Mouse (Mus musculus) thymus, postnatal 4 days (tissue): ENCODE results near the gene Abhd6.
"Not testable (repeated sequence)": the region's sequence is repeated elsewhere in the genome, so short reads cannot be mapped to it uniquely, and the experiment has no call there.

Experiments
- DNase-seq: peaks from one replicate; pipeline ENCODE4 v3.0.0; 2021

The Abhd6 gene

DNA sequence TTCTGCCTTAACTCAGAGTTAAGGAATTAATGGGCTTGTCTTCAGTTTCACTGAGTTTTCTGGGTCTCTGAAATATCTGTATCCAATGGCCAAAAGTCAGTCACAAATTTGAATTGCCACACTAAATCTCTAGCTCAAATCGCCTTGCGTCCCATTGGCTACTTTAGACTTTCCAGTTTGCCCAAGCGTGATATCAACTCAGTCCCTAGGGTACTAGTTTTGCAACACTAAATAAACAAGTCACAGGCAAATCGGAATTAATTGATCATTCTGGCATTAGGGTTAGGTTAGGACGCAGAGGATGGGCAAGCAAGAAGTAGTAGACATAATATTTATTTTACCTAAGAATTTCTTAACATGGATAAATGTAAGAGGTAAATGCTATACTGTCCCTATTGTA lies 2.5 kb upstream of the Abhd6 start:
- no peak for DNase-seq

- peak; percentile 30 for DNase-seq
Measured at GRCm38 (mm10) chr14:8000831-8001685, 1.6 kb upstream of the Abhd6 start.

GRCm38 (mm10) chr14:8003093-8003670 lies 480 bp downstream of the Abhd6 start:
- peak; percentile 45 for DNase-seq

DNA sequence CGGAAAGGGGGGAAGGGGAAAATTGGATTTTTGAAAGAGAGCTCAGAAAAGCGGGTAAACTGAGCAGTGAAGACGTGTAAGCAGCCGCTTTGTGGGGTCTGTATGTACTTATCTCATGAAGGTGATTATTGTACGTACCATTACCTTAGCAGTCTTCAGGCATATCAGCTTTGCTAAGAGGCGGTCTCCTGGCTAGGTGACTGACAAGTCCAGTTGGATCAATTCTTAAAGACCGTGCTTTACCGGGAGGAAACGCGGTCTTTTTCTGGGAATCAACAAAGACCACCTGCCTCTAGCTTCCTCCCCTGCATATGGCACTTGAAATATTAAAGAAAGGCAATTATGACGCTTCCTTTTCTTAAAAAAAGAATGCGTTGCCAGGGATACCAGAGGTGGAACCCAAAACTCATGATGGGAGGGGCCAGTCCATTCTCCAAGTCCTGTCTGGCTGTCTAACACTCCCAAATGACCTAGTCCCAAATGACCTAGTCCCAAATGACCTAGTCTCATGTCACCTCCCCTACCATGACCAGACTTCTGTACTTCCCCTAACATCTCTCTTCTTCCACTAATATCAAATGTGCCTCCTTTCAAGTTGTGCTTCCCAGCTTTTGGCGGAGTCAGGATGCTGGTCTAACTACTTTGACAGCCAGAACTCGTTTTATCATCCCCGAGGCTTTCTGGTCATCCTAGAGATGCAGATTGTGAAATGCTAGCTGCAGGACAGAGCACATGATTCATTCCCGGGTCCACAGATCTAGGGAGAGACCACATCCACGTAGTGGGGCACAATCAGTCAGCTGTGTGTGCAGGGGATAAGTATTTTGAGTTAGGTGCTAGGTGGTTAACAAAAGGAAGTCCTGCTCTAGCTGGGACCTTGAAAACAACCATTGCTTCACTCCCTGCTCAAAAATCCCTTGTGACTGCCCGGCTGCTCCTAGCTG lies 1.3 kb downstream of the Abhd6 start:
- DNase-seq = no peak

GRCm38 (mm10) chr14:8006061-8006460 lies 3.4 kb downstream of the Abhd6 start:
- not testable (repeated sequence) for DNase-seq

GRCm38 (mm10) chr14:8007084-8007483 lies 4.4 kb downstream of the Abhd6 start:
- no peak for DNase-seq

DNA sequence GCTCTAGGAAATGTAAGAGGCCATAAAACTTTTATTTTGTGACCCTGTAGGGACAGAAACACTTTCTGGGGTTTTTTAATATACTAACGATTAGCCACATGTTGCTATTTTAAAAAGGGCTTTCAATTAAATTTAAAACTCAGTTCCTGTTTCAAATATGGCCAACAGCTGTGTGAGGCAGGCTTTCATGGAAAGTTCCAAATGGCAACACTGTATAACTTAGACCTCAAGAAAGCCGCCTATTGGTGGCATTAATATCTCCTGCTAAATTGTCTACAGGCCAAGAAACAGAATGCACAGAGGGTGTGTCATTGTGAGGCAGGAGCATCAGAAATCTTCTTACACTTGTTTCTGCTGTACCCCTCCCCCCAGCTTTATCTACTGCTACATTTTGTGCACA lies 4.8 kb downstream of the Abhd6 start:
- DNase-seq = no peak

DNA sequence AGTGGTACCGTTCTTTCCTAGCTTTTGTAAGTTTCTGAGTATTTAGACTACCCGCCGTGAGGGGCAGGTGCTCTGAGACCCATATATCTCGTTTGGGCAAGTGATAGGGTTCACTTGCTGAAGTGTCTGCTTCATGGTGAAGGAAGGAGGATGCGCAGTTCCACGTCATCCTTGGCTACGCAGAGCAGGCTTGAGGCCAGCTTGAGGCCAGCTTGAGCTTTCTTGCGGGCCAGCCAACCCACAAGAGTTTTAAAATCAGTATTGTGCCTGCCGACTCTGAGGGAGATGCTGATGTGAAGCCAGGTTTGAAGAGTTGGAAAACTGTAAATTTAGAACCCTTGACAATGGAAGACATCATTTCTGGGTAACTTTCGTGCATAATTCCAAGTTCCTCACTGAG lies 5.2 kb downstream of the Abhd6 start:
- DNase-seq = no peak

- no peak for DNase-seq
Measured at GRCm38 (mm10) chr14:8011297-8011696, 8.6 kb downstream of the Abhd6 start.

DNA sequence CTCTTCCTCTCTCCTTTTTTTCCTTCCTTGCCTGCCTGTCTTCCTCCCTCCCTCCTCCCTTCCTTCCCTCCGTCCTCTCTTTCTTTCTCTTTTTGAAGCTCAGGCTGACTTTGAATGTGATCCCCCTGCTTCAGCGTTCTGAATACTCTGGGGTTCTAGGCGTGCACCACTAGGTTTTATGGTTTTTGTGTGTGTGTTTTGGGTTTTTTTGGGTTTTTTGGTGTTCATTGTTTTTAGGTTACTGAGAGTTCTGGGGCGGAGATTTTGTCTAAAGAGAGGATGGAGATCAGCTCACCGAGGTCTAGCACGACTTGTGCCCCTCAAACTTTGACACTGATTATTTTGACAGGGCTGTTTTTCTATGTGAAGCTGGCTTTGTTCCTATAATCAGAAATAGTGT lies 9.2 kb downstream of the Abhd6 start:
- no peak for DNase-seq

- no peak for DNase-seq
Measured at GRCm38 (mm10) chr14:8015756-8016155, 13.1 kb downstream of the Abhd6 start.

DNA sequence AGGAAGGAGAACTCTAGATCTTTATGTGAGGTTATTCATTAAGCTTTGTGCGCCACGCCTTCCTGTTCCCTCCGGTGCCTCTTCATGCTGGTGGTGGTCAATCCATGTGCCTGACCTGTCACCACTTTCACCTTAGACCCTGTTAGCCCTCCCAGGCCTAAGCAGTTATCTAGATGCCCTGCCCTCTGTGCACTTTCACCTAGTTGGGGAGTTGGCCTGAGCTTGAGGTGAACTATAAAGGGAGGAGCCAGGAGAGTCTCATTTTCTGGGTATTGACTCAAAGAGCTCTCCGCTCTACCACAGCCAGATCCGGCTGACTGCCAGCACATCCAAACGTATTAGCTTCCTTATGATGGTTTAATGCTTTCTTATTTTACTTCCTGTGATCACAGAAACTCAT lies 13.6 kb downstream of the Abhd6 start:
- no peak for DNase-seq

DNA sequence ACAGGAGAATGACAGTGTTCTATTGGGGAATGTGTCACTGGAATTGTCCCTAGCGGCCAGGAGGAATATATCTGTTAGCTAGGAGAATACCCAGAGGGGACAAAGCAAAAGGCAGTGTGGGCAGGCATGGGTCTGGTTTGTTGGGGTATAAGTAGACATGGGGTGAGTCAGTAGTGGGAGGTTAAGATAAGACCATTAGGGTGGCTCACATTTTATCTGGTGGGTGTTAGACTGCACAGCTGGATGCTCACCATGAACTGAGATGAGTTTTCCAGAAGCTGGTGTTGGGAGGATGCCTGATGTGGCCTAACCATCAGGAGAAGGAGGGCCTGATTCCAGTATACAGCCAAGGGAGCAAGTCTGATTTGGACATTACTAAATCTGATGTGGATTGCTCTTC lies 14.2 kb downstream of the Abhd6 start:
- DNase-seq = no peak

GRCm38 (mm10) chr14:8020011-8020410 lies 17.3 kb downstream of the Abhd6 start:
- no peak for DNase-seq

DNA sequence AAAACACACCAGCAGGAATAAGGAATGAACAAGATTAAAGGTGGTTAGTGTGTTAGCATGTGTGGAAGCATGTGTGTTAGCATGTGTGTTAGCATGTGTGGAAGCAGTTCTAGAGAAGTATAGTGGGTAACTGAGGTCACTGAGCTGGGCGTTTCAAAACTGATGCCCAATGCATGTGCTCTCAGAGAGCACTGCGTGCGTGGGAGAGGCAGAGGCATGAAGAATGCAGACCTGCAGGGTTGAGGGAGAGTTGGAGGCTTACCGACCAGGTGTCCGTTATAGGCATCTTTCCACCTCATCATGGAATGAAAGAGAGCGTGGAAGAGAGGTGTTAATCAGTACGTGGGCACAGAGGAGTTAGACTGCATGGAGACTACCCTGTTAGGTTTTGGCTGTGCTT lies 17.8 kb downstream of the Abhd6 start:
- DNase-seq = no peak

DNA sequence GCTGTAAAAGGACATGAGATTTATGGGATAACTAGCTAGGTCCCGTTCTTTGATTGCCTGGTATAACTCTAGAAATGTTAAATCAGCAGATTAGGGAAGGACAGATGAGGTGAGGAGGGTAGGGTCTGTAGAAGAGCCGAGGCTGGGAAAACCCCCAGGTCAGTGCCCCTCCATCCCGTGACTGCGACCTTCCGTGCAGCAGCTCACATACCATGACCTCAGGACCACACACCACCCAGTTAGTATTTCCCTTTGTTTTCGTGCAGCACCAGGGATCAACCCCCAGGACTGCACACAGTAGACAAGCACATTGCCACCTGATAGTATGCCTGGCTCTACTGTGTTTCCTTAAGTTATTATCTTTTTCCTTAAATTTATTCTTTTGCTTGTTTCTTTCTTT lies 21.8 kb downstream of the Abhd6 start:
- DNase-seq = no peak

DNA sequence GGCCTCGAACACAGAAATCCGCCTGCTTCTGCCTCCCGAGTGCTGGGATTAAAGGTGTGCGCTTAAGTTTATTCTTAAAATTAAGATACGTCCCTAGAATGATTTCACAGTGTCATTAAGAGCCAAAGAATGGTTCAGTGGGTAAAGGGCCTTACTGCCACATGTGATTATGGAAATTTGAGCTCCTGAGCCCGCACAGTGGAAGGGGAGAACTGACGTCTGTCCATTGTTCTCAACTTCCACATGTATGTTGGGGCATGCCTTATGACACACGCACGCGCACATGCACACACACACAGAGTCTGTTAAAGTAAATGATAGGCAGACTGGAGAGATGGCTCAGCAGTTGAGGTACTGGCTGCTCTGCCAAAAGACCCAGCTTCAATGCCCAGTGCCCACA lies 22.2 kb downstream of the Abhd6 start:
- no peak for DNase-seq

- no peak for DNase-seq
Measured at GRCm38 (mm10) chr14:8026769-8027531, 24.2 kb downstream of the Abhd6 start.

GRCm38 (mm10) chr14:8028086-8028485 lies 25.4 kb downstream of the Abhd6 start:
- DNase-seq = no peak

DNA sequence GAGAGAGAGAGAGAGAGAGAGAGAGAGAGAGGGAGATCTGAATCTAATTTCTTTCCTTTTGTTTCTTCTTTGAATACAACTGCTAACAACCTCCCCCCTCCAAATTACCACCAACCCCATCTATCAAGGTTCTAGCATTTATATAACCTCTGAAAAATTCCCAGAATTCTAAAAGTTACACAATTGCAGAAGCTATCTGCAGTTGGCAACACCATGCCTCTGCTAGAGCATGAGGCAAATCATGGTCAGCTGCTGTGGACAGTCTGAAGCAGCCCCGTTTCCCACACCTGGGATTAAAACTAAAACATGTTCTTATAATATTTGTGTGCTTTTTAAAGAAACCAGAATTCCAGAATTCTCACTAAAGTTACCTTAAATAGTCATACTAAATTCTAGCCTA lies 27.1 kb downstream of the Abhd6 start:
- no peak for DNase-seq

DNA sequence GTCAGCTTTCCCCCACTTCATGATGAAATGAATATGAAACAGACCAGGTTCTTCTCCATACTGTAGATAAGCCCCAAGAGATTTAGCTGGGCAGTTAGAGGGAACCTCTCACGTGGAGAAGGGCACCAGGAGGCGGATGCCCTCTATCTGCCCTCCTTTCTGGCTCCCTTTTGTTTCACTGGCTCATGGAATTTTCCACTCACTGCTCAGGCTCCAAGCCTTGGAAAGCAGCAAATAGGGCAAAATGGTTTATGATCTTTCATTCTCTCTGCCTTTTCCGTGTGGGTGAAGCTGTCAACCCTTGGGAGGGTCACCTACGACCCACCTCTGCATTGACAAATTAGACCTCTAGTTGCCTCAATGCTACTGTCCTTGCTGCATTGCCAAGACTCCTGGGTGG lies 27.8 kb downstream of the Abhd6 start:
- DNase-seq = no peak

DNA sequence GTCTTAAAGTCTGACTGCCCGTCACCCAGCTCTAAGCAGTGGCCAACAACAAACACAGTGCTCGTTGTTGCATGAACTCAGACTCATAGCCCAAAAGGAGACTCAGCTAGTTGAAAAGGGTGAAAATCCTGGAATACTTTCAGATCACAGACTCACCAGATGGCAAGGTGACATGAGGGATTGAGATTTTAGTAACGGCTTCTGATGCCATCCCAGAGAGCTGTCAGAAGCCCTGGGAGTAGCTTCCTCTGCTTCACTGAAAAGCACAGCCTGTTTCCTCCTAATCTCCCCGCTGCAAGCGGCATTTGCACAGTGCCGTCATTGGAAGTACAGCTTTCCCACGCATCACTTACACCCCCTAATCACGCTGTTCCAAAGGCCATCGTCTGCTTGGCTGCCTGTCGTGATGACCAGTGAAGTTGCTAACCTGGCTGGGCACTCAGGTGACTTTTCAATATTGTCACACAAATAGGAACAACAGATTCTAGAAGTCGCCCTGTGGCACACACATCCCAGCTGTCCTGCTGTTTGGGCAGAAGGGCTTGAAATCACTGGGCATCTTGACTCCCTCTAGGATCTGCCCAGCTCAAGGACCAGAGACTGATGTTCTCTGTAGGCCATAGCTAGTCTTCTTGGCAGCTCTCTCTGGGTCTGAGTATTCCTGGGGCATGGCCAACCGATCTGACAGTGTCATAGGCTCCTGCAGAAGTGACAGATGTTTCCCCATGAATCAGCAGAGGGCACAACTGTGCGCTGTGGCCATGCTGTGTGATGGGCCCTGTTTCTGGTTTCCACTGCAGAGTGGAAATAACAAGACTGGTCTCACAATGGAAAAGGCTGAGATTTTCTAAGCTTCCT lies 29.6 kb downstream of the Abhd6 start:
- DNase-seq = no peak
